Mouse (Mus musculus) lung, postnatal 25 days (tissue): ENCODE data around the gene Ctsd.
"Not testable (repeated sequence)": the region's sequence is repeated elsewhere in the genome, so short reads cannot be mapped to it uniquely, and the experiment has no call there.

Source experiments
- DNase-seq: peaks from one replicate; pipeline ENCODE4 v3.0.0; 2022; ENCODE audit warnings: low spot score

Gene Ctsd

DNA sequence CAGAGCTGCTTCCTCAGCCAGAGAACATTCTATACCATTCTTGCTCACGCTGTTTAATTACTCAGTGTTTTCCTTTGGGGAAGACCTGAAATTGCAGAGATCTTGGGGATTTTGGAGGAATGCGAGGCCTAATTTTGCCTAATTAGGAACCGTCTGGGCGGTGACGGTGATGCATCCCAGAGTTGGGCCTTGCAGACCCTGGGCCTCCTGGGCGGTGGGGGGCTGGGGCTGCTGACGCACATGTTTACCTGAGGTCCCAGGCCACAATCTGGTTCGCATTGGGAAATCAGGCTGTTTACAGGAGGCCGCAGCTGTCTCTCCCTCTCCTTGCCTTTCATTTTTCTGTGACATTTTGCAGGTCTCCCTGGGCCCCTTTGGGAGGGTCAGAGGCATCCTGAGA lies 55.1 kb downstream of the Ctsd start:
- not testable (repeated sequence) for DNase-seq

DNA sequence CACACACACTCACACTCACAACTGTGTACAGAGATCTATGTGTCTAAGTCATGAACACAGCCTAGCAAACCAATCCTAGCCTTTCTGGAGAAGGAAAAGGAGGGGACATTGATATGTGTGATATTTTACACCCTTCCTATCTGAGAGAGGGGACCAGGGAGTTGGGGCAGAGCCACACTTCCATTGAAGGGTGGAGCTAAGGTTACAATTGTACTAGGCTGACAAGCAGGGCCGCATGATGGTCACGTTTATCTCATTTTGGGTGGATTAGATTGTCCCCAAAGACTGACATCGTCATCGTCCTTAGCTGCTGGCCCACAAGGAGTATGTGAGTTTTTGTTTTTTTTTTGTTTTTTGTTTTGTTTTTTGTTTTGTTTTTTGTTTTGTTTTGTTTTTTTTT lies 56.6 kb downstream of the Ctsd start:
- no peak for DNase-seq

DNA sequence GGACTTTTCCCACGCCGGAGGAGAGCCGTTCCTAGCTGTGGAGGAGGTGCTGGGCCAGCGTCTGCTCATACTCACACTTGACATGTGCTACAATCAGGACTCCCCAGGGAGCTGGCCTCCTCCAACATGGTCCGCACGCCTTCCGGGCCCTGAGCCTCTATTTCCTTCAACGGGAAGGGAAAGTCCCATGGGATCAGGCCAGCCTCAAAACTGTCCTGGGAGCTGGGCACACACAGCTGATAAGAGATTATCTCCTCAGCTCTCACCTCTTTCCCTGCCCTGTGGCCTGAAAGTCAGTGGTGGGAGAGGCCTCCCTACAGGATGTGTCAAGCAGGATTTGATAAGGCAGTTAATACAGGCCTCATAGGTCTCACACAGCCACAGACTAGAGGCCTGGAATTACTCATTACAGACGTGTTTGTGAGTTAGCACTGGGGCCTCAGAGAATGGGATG lies 57.5 kb downstream of the Ctsd start:
- no peak for DNase-seq

DNA sequence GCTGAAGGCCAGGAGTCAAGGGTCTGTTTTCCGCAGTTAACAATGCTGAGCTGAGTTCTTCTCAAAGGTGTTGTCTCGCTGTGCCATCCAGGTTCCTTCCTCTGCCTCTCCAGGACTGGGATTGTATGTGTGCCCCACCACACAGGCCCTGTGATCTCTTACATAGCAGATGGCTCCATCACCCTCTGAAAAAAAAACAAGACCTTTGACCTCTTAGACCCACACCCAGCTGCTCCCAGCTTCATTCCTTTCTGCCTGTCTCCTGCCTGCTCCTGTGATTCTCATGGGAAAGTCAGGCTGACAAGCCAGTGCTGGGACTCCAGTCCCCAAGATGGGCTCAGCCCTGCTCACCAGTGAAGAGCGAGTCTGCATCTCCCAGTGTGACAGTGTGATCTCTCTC lies 59.3 kb downstream of the Ctsd start:
- DNase-seq, result no peak

DNA sequence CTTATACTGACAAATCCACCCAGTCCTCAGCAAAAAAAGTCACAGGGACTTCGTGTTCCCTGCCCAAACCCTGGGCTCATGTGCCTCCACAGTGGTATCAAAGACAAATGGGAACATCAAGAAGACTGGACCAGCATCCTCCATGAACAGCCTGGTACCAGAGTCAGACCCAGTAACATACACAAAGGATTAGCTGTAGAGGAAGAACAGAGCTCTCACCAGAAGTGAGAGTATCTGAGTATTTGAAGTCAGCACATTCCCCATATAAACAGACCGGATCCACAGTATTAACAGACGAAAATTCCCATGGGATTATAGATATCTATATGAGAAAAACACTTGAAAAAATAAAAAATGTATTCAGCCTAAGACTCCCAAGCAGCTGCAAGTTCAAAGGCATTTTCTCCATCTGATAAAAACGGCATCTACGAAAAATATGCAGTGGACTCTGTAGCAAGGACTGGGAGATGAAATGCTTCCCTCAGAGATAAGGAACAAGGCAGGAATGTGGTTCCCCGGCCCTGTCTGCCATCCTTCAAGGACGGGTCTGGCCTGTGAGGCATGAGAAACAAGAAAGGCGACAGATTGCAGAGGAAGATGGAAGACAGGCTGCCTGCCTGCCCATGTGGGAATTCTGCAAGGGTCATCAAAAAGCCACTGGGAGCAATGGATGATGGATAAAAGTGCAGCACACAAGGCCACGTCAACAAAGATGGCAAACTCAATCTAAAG lies 61.0 kb downstream of the Ctsd start:
- no peak for DNase-seq
